Mouse (Mus musculus) liver, embryonic 11.5 days (tissue): ENCODE measurements around the gene Mcoln2. TPM values are rescaled to one million over a fixed set of nuclear protein-coding genes. Genes with fewer than 3 reads are reported as not detected.

Experiments used
- ATAC-seq: fragments of 200-750 bp; cut with Nextera tagmentation; replicated peaks from 2 replicates; pipeline ENCODE4 v1.8.0; 2017; ENCODE audit warnings: moderate number of reproducible peaks, mild to moderate bottlenecking, moderate TSS enrichment, moderate library complexity; ENCODE audit not compliant: low FRiP score
- DNase-seq: peaks from one replicate; pipeline ENCODE4 v3.0.0-alpha.2; 2017; ENCODE audit warnings: low spot score
- H3K27ac ChIP-seq: fragments of 300-500 bp; sonication (generic); 2 replicates; pipeline ENCODE4 v1.5.1; 2014; ENCODE audit warnings: mild to moderate bottlenecking, low read depth, low read length, control low read depth
- H3K27me3 ChIP-seq: fragments of 300-500 bp; sonication (generic); replicated peaks from 2 replicates; pipeline ENCODE4 v1.6.1; 2014; ENCODE audit warnings: low read length, mixed read lengths; ENCODE audit not compliant: control insufficient read depth, insufficient read depth
- H3K36me3 ChIP-seq: fragments of 300-500 bp; sonication (generic); 2 replicates; pipeline ENCODE4 v1.6.1; 2014; ENCODE audit warnings: mild to moderate bottlenecking, low read length, moderate library complexity, mixed read lengths; ENCODE audit not compliant: control insufficient read depth, insufficient read depth
- H3K4me1 ChIP-seq: fragments of 300-500 bp; sonication (generic); replicated peaks from 2 replicates; pipeline ENCODE4 v1.6.1; 2014; ENCODE audit warnings: low read length, mixed read lengths; ENCODE audit not compliant: control insufficient read depth, insufficient read depth
- H3K4me2 ChIP-seq: fragments of 300-500 bp; sonication (generic); 2 replicates; pipeline ENCODE4 v1.6.1; 2014; ENCODE audit warnings: mild to moderate bottlenecking, control low read depth, moderate library complexity
- H3K4me3 ChIP-seq: fragments of 300-500 bp; sonication (generic); 2 replicates; pipeline ENCODE4 v1.5.1; 2014; ENCODE audit warnings: low read depth, low read length, control low read depth
- H3K9ac ChIP-seq: fragments of 300-500 bp; sonication (generic); 2 replicates; pipeline ENCODE4 v1.6.1; 2014; ENCODE audit warnings: low read depth, low read length, control low read depth
- H3K9me3 ChIP-seq: fragments of 300-500 bp; sonication (generic); 2 replicates; pipeline ENCODE4 v1.6.1; 2016; ENCODE audit warnings: low read length, inconsistent platforms, mixed read lengths; ENCODE audit not compliant: control insufficient read depth
- WGBS: fragments of 180-500 bp; shearing (Covaris S2); extraction: QIAGEN DNeasy Blood & Tissue Kit; methylation state at CpG from one replicate; pipeline ENCODE4 v1.1.7; 2014; 5-methylcytosine and 5-hydroxymethylcytosine counted together
- polyA plus RNA-seq: library from polyadenylated mRNA; unstranded; fragments of >200 nt; fragmentation: Nextera tagmentation; extraction: Ambion mirVana; gene quantifications from 2 replicates; pipeline ENCODE4 v1.2.1, GENCODE M21; 2014

The Mcoln2 gene
- polyA plus RNA-seq, 1 experiment from 2014 or later, result 3.5 TPM

DNA sequence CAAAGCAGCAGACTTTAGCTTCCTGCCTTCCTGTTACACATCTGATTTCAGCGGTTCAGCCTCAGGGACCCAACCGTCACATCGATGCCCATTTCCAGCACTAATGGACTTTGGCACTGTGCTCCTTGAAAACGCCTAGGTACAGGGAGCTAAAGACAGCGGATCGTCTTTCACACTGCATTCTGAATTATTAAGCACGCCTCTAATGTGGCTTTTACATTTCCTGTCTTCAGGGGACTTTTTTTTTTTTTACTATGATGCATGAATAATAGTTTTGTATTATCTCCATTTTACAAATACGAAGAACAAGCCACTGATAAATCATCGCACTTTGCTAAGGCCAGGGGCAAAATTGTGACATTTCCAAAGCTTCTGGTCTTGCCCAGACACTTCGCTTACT is 36.4 kb downstream of the Mcoln2 start:
- Histone ChIP-seq H3K4me3 (no peak overlapping the region), H3K9me3 (no peaks in the 10 kb centered on the region), H3K4me2 (no peak overlapping the region), H3K27me3 (no peaks in the 10 kb centered on the region), H3K27ac (no peak overlapping the region), H3K4me1 (no peaks in the 10 kb centered on the region), H3K36me3 (no peaks in the 10 kb centered on the region), H3K9ac (no peak overlapping the region)
- no peak for ATAC-seq
- no peak for DNase-seq
- 82% methylated on average over 10 of the region's 10 CpGs for WGBS

DNA sequence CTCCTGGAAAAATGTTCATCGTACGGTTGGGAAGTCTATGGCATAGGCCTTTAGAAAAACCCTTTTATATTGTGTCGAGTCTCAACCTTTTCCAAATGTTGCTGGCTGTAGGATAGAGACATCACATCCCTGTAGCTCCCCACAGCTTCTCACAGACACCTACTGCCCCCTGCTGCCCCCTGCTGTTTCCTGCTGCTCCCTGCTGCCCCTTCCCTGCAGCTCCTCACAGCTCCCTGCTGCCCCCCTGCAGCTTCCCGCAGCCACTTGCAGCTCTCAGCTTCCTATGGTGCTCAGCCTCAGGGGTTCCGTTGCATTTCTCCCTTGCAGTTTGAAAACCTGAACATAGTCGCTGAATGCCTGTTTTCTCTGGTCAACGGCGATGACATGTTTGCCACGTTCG is 40.3 kb downstream of the Mcoln2 start:
- H3K9ac ChIP-seq, result no peak overlapping the region
- no peak overlapping the region for H3K4me3 ChIP-seq
- no peaks in the 10 kb centered on the region for H3K4me1 ChIP-seq
- ATAC-seq, result no peak
- H3K36me3 ChIP-seq, result no peaks in the 10 kb centered on the region
- no peak for DNase-seq
- no peaks in the 10 kb centered on the region for H3K27me3 ChIP-seq
- H3K9me3 ChIP-seq, result no peaks in the 10 kb centered on the region
- H3K4me2 ChIP-seq, result no peak overlapping the region
- no peak overlapping the region for H3K27ac ChIP-seq
- 65% methylated on average over 10 of the region's 10 CpGs for WGBS

DNA sequence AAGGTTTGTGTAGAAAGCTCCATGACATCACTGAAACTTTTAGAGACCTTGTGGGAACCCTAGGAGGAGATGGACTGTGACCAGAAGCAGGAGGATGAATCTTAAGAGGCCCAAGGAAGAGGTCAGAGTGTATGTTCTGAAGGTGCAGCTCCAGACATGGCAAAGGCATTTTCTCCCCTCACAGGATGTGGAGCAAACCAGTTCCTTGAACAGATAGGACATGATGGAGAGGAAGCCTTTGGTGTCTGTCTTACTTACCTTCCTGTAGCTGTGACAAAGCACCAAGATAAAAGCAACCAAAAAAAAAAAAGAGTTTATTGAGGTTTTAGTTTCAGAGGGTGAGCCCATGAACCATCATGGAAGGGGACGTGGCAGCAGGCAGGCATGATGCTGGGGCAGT is 42.9 kb downstream of the Mcoln2 start:
- H3K4me1 ChIP-seq, result no peaks in the 10 kb centered on the region
- DNase-seq (no peak), ATAC-seq (no peak)
- no peak overlapping the region for H3K27ac ChIP-seq
- H3K9me3 ChIP-seq, result no peaks in the 10 kb centered on the region
- no peaks in the 10 kb centered on the region for H3K27me3 ChIP-seq
- H3K36me3 ChIP-seq, result no peaks in the 10 kb centered on the region
- no peak overlapping the region for H3K9ac ChIP-seq
- 68% methylated on average over 1 of the region's 1 CpGs for WGBS
- no peak overlapping the region for H3K4me2 ChIP-seq
- no peak overlapping the region for H3K4me3 ChIP-seq

DNA sequence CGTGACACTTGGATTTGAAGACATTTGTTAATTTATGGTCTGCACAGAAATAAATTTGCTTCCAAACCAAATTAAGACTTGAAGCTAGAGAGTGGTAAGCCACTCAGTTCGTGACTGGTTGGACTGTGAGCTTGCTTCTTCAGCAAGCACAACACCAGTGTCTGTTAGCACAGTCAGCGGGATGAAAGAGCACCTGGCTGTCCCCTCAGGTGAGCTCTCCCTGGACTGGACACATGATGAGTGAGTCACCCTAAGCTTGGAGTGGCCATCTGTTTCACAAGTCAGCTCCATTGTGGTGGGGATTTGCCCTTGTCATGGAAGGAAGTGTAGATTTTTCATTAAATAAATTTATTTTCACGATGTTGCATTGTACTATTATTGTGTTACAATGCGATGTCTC is 45.5 kb downstream of the Mcoln2 start:
- no peaks in the 10 kb centered on the region for H3K27me3 ChIP-seq
- H3K4me2 ChIP-seq, result no peak overlapping the region
- ATAC-seq (no peak), DNase-seq (no peak)
- H3K27ac ChIP-seq, result no peak overlapping the region
- WGBS, result 80% methylated on average over 5 of the region's 5 CpGs
- no peaks in the 10 kb centered on the region for H3K36me3 ChIP-seq
- H3K9me3 ChIP-seq, result no peaks in the 10 kb centered on the region
- no peak overlapping the region for H3K9ac ChIP-seq
- no peaks in the 10 kb centered on the region for H3K4me1 ChIP-seq
- no peak overlapping the region for H3K4me3 ChIP-seq

DNA sequence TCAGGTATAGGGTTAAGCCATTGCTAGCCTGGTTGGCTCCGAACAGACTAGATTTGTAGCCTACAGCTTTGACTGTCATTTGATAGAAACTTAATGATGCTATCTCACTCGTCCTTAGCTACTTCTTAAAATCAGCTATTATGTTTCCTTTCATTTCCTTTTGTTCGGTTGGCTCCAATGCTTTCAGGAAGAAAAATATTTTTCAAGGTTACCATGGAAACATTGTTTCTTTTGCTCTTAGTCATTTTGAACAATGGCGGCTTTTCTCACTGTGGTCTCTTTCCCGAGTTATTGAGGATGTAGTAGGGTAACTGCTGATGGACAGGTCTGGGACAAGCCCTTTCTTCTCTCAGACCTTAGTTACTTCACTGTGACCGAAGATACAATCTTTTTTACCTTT is 46.7 kb downstream of the Mcoln2 start:
- DNase-seq, result no peak
- Histone ChIP-seq H3K27ac (no peak overlapping the region), H3K4me1 (no peaks in the 10 kb centered on the region), H3K27me3 (no peaks in the 10 kb centered on the region), H3K9me3 (no peaks in the 10 kb centered on the region), H3K4me2 (no peak overlapping the region), H3K9ac (no peak overlapping the region), H3K4me3 (no peak overlapping the region), H3K36me3 (no peaks in the 10 kb centered on the region)
- 63% methylated on average over 6 of the region's 6 CpGs for WGBS
- ATAC-seq, result no peak

DNA sequence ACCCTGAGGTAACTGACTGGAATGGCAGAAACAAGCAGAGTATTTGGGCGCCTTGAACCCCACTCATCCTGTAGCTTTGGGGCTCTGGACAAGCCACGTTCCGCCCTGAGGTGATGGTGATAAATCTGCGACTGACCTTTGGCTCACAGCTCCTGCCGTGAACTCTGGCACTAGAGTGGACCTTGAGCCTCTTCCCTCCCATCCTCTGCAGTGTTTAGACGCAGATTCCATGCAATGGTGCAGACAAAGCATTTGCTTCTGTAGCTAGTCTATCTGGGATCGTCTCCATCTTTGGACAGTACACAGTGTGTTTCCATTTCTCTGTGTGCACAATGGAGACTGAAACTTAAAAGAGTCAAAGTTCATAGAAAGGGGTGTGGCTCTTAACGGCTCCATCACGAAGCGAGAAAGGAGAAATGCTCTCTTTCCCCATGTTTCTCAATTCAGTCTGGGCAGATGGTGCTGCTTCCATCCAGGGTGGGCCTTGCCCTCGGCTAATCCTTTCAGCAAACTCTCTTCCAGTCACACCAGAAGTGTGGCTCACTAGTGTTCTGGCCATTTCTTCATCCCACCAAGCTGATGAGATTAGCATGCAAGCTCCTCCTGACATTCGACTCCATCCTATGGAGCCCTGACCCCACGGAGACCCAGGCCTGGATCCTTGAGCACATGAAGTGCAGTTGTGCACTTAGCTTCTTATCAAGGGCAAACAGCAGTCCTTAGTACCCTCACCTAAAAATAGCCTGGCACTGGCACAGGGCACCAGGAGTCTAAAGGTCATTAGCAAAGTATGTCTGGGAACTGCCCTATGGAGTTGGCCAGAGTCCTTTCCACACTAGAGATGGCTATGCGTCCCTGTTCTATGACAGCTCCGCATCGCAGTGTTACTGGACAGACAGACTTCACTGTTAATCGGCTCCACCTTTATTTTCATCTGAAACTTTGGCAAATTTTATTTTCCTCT is 47.4 kb downstream of the Mcoln2 start:
- H3K9ac ChIP-seq, result no peak overlapping the region
- no peak overlapping the region for H3K27ac ChIP-seq
- no peaks in the 10 kb centered on the region for H3K27me3 ChIP-seq
- ATAC-seq, result 0 out of 2 replicates have a peak, but pooled peaks have one; percentile 20
- 76% methylated on average over 17 of the region's 17 CpGs for WGBS
- no peak overlapping the region for H3K4me3 ChIP-seq
- no peaks in the 10 kb centered on the region for H3K9me3 ChIP-seq
- no peaks in the 10 kb centered on the region for H3K36me3 ChIP-seq
- H3K4me1 ChIP-seq, result no peaks in the 10 kb centered on the region
- no peak for DNase-seq
- H3K4me2 ChIP-seq, result no peak overlapping the region

DNA sequence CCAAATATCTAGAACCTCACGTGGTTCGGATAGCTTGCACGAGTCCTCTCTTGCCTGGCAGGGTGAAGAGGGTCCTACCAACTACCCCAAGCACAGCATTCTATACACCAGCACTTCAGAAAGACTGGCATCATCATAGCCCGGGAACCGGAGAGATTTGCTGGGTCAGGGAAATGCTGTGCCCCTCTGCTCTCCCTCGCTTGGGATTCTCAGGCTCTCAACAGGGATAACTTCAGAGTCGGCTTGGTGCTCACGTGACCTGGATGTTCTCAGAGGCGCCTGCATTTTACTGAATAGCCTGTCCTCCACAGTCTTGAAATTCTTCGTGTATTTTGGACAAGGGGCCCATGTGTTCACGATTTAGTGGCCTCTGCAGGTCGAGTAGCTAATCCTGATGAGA is 48.2 kb downstream of the Mcoln2 start:
- Histone ChIP-seq H3K4me1 (no peaks in the 10 kb centered on the region), H3K27ac (no peak overlapping the region), H3K27me3 (no peaks in the 10 kb centered on the region), H3K36me3 (no peaks in the 10 kb centered on the region), H3K4me2 (no peak overlapping the region), H3K9ac (no peak overlapping the region), H3K9me3 (no peaks in the 10 kb centered on the region), H3K4me3 (no peak overlapping the region)
- 80% methylated on average over 12 of the region's 12 CpGs for WGBS
- ATAC-seq, result no peak
- no peak for DNase-seq

DNA sequence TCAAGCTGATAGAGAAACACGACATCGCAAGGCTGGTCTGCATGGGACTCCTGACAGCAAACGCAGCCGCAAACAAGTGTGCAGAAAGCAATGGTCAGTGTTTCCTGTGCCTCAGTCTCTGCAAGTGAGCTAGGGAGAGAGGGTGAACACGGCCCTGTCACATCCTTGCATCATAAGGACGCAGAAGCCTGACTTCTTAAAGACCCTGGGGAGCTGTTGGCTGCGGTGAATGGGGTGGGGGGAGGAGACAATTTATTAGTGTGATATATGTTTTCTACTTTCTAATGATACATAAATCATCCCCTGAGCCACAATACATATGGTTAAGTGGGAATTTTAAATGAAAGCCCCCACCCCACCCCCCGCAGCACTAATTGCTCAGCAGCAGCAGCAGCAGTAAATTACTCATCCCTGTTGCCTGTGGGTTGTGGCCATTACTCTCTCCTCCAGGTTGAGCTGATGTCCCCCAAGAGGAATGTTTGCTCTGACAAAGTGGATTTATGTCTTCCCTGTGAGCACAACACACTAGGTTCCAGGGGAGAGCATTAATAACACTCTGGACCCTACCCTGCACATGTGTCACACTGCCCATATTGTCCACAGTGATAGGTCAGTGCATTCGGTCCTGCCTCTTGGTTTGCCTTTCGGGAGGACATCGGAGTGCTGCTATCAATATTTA is 49.3 kb downstream of the Mcoln2 start:
- DNase-seq (no peak), ATAC-seq (no peak)
- H3K36me3 ChIP-seq, result no peaks in the 10 kb centered on the region
- H3K9me3 ChIP-seq, result no peaks in the 10 kb centered on the region
- no peak overlapping the region for H3K27ac ChIP-seq
- 67% methylated on average over 11 of the region's 11 CpGs for WGBS
- H3K4me3 ChIP-seq, result no peak overlapping the region
- no peak overlapping the region for H3K4me2 ChIP-seq
- no peaks in the 10 kb centered on the region for H3K27me3 ChIP-seq
- no peaks in the 10 kb centered on the region for H3K4me1 ChIP-seq
- H3K9ac ChIP-seq, result no peak overlapping the region
